Mouse (Mus musculus): ENCODE results near the gene Agr3.

Agr3 gene

DNA sequence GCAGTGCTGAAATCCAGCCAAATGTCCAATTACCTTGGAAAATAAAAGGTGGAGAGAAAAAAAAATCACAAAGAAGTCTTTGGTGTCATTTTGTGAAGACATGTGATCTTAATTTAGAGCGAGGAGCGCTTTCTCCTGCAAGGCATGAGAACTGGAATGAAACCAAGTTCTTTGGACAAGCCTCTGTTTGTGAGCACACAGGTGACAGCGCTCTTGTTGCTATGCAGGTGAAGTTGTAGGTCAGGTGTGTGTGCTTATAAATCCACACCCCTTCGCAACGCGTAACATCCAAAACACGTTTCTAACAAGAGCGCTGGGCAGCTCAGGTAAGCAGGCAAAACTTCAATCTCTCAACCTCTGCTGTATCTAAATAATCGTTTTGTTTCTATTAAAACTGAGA, at the start of gene Agr3:
Gene Agr3, plus strand, starts transcription at position 219 of the 400 bp plus-strand sequence.
- DNase-seq (ENCODE audit: low read depth, low spot score), result no peak

GRCm38 (mm10) chr12:35884892-35885558, 40.4 kb upstream of the Agr3 start:
- no peak for DNase-seq (ENCODE audit: low read depth, low spot score)

- no peak for DNase-seq (ENCODE audit: low read depth, low spot score)
Measured at GRCm38 (mm10) chr12:35889383-35889782, 36.0 kb upstream of the Agr3 start.

DNA sequence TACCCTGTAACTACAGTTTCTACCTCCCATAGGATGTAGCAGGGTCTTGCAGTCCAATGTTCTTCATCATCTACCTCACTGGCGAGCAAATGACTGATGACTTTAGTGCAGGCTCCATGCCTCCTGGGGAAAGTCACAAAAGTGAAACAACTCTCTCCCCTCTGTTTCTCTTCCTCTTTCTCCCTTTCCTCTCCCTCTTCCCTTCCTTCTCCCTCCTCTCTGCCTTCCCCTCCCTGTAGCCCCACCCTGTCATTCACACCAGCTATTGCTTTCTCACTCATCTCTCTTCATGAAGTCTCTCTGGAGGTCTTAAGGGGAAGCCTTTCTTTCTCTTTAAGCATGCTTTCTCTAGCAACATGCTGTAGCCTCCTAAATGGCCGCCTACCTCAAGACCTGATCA, 34.7 kb upstream of the Agr3 start:
- no peak for DNase-seq (ENCODE audit: low read depth, low spot score)

DNA sequence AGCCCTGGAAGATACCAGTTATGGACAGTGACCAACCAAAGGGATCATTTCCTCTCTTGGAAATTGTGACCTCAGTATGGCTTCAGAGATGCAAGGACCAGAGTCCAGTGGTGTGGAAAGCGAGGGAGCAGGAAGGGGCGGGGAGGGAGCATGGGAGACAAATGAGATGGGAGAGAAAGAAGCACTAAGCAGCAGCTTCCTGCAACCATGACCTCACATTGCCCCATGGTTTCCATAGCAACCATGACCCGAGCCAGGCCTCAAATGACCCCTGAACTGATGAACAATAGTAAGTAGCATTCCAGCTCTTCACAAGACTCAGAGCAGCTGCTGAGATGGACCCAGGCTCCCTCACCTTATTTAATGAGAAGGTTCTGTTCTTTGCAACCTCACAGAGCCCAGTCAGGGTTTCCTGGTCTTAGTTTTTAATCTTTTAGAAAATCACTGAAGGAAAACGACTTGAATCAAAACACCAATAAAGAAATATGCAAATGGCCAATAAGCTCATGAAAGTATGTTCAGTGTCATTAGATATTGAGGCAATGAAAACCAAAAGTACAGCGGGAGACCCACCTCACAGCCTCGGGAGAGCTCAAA, 31.0 kb upstream of the Agr3 start:
- peak; percentile 22 for DNase-seq (ENCODE audit: low read depth, low spot score)

DNA sequence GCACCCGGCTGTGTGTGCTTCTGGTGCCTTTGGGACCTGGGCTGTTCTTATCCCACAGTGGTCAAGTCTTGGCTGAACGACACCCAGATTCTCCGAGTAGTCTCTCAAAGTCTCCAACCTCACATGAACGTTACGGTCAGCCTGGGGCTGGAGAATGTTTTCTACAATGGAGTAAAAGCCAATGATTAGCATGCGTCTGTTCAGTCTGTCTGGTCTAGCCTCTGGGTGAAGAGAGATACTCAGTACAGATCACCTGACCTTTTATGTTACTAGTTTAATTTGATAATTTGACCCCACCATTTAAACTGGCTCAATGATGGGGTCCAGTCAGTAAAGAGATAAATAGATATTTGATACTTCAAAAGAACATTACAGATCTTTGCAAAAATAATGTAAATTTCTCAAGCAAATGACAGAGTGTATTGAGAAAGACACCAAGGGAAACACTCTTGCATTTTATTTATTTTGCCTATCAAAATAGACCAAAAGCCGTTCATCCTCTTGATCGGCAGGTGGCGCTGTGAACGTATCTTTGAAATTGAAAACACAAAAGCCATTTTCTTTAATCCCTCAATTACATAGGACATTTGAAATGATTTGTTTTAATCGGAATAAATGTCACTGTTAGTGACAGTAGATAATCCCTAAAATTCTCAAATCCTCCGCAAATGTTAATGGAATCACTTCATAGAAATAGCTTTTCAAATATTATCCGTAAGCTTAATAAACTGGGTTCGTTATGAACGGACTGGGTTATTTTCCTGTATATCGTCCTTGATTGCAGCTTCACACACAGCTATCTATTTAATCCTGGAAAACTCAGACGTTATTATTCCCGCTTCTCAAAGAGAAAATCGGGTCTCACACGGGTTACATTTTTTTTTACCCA, 29.3 kb upstream of the Agr3 start:
- DNase-seq (ENCODE audit: low read depth, low spot score), result peak; percentile 46

GRCm38 (mm10) chr12:35896764-35897282, 28.6 kb upstream of the Agr3 start:
- no peak for DNase-seq (ENCODE audit: low read depth, low spot score)

DNA sequence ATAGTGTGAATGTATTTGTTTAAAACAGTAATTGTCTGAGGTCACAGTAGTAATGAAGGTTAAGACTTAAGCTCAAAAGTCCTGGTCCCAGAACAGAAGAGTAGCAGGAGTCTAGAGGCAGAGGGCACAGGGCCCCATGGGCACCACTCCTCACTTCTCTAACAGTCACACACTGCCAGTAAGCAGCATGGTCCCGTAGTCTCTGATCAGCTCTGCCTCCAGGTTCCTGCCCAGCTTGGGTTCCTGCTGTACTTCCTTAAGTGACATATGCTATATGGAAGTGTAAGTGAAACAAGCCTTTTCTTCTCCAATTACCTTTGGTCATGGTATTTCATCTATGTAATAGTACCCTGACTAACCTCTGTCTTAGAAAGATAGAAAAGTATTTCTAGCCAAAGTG, 14.8 kb upstream of the Agr3 start:
- DNase-seq (ENCODE audit: low read depth, low spot score), result no peak

- DNase-seq (ENCODE audit: low read depth, low spot score), result no peak
Measured at GRCm38 (mm10) chr12:35915813-35916212, 9.6 kb upstream of the Agr3 start.

DNA sequence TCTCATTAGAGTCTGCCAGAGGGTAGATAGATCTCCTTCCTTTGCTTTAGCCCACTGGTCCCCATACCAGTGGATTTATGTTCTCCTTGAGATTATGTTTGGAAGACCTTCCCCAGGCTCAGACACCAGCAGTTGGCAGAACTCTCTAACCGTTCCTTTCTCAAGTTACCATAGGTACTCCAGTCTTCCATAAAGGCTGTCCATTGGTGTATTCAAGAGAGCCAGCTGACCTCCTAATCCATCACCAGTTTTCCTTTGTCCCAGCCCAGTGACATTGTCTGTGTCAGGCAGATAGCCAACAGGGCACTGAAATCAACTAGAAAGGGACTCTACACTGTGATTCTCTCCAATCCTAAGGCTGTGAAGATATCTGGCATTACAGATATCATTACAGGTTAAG, 9.0 kb upstream of the Agr3 start:
- DNase-seq (ENCODE audit: low read depth, low spot score), result no peak

- DNase-seq (ENCODE audit: low read depth, low spot score), result no peak
Measured at GRCm38 (mm10) chr12:35918031-35918430, 7.4 kb upstream of the Agr3 start.

- DNase-seq (ENCODE audit: low read depth, low spot score), result no peak
Measured at GRCm38 (mm10) chr12:35927804-35928203, 2.4 kb downstream of the Agr3 start.

- no peak for DNase-seq (ENCODE audit: low read depth, low spot score)
Measured at GRCm38 (mm10) chr12:35932816-35933215, 7.4 kb downstream of the Agr3 start.

- DNase-seq (ENCODE audit: low read depth, low spot score), result no peak
Measured at GRCm38 (mm10) chr12:35951757-35952156, 26.3 kb downstream of the Agr3 start.

GRCm38 (mm10) chr12:35957235-35957634, 31.8 kb downstream of the Agr3 start:
- no peak for DNase-seq (ENCODE audit: low read depth, low spot score)

DNA sequence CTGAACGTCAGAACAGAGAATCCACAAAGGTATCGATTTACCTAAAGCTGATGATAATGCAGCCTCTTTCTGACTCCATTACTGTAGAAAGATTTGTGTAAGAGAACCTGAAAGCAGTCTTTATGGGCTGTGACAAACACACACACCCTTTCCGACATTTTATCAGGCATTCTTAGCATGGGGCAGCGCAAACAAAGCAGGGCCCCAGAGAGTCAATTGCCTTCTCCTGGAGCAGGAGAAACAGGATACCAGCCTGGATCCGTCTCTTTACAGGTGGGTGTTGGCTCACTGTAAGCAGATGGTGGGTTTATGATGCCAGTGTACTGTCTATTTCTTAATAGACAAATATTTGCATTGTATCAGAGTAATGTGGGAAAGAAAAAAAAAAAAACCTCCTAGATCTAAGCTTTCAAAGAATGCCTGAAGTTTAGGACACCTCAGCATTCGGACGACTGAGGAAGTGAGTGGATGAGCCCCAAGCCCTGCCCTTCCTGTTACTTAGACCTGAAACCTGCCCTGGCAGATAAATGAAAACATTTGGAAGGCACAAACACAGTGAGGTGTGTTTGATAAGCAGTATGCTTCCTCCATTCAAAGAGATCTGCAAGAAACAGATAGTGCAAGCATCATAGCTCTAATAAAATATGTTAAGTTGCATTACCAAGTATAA, 40.8 kb downstream of the Agr3 start:
- no peak for DNase-seq (ENCODE audit: low read depth, low spot score)

DNA sequence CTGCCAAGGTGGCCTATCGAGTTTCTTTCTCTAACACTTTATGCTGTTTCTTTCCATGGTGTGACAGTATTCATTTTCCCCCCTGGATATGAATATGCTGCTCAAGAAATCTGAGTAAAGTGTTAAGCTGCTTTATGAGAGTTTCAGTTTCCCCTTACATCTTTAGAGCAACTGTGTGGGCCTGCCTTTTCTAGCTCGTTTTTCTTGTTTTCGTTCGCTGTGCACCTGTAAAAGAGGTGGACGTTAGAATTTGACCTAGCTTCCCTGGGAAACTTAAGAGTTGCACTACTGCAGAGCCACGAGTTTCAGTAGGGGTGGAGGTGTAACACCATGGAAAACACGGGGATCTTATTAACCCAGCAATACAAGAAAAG, 41.3 kb downstream of the Agr3 start:
- no peak for DNase-seq (ENCODE audit: low read depth, low spot score)

- no peak for DNase-seq (ENCODE audit: low read depth, low spot score)
Measured at GRCm38 (mm10) chr12:35975898-35976297, 50.5 kb downstream of the Agr3 start.

DNA sequence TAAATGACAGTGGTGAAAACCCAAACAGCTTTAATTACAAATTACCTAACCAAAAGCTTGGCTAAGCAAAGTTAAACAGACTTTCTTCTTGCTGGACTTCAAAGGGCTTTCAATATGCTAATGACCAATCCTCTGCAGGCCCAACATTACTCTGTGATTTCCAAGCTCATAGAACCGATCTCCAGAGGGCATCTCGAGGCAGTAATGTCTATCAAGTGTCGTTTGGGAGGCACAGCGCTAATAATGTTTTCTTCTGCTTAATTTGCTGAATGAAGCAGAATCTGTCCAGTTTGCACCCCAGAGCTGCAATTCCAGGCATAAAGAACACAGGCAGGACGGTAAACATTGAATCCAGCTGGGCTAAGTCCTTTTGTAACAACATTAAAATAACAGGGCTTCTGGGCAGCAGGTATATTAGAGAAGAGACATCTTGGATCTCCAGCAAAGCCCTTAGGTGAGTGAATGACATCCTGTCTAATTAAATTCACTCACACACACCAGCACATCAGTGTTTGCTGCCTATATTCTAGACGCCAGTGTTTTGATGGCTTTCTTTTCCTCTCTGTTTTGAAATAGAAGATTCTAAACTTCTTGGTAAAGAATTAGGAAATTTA, 52.3 kb downstream of the Agr3 start:
- DNase-seq (ENCODE audit: low read depth, low spot score), result no peak

GRCm38 (mm10) chr12:35979625-35980024, 54.2 kb downstream of the Agr3 start:
- no peak for DNase-seq (ENCODE audit: low read depth, low spot score)

GRCm38 (mm10) chr12:35981732-35982360, 56.4 kb downstream of the Agr3 start:
- DNase-seq (ENCODE audit: low read depth, low spot score), result peak; percentile 38
